Mouse (Mus musculus) limb, embryonic 12.5 days (tissue): ENCODE results near the gene Mfsd11. TPM values are rescaled to one million over a fixed set of nuclear protein-coding genes. Genes with fewer than 3 reads are reported as not detected.

ENCODE experiments used
- ATAC-seq: fragments of 200-750 bp; cut with Nextera tagmentation; 2 replicates; pipeline ENCODE4 v1.8.0; 2017; ENCODE audit warnings: low read depth, moderate TSS enrichment; ENCODE audit not compliant: insufficient number of reproducible peaks, insufficient read depth, low FRiP score, low TSS enrichment
- H3K27ac ChIP-seq: fragments of 300-500 bp; sonication (generic); 2 replicates; pipeline ENCODE4 v1.5.1; 2016; ENCODE audit warnings: mild to moderate bottlenecking, moderate library complexity
- H3K27me3 ChIP-seq: fragments of 300-500 bp; sonication (generic); 2 replicates; pipeline ENCODE4 v1.6.1; 2016; ENCODE audit warnings: mild to moderate bottlenecking, moderate library complexity
- H3K36me3 ChIP-seq: fragments of 300-500 bp; sonication (generic); 2 replicates; pipeline ENCODE4 v1.6.1; 2016; ENCODE audit warnings: mild to moderate bottlenecking, moderate library complexity
- H3K4me1 ChIP-seq: fragments of 300-500 bp; sonication (generic); replicated peaks from 2 replicates; pipeline ENCODE4 v1.6.1; 2016
- H3K4me2 ChIP-seq: fragments of 300-500 bp; sonication (generic); 2 replicates; pipeline ENCODE4 v1.6.1; 2016; ENCODE audit warnings: mild to moderate bottlenecking, moderate library complexity
- H3K4me3 ChIP-seq: fragments of 300-500 bp; sonication (generic); replicated peaks from 2 replicates; pipeline ENCODE4 v1.5.1; 2016; ENCODE audit warnings: mild to moderate bottlenecking
- H3K9ac ChIP-seq: fragments of 300-500 bp; sonication (generic); replicated peaks from 2 replicates; pipeline ENCODE4 v1.6.1; 2016; ENCODE audit warnings: mild to moderate bottlenecking, moderate library complexity
- H3K9me3 ChIP-seq: fragments of 300-500 bp; sonication (generic); 2 replicates; pipeline ENCODE4 v1.6.1; 2016; ENCODE audit warnings: mild to moderate bottlenecking, moderate library complexity
- WGBS: fragments of 180-500 bp; shearing (Covaris S2); methylation state at CpG from one replicate; pipeline ENCODE4 v1.1.7; 2016; 5-methylcytosine and 5-hydroxymethylcytosine counted together
- polyA plus RNA-seq: library from polyadenylated mRNA; unstranded; fragments of >200 nt; fragmentation: Nextera tagmentation; extraction: Ambion mirVana; gene quantifications from 2 replicates; pipeline ENCODE4 v1.2.1, GENCODE M21; 2016

Mfsd11 gene
- polyA plus RNA-seq, 1 experiment from 2014 or later, result 43.4 TPM

GRCm38 (mm10) chr11:116869641-116870040 lies 17.4 kb downstream of the Mfsd11 start:
- WGBS, result 86% methylated on average over 4 of the region's 4 CpGs

GRCm38 (mm10) chr11:116871538-116871937 lies 19.3 kb downstream of the Mfsd11 start:
- H3K4me1 ChIP-seq, result no peaks in the 10 kb centered on the region
- H3K4me3 ChIP-seq, result no peak overlapping the region
- H3K36me3 ChIP-seq, result peaks cover 74% of the 10 kb centered on the region
- 0 out of 2 replicates have a peak, but pooled peaks cover 3% of the 10 kb centered on the region for H3K9me3 ChIP-seq
- H3K27me3 ChIP-seq, result no peaks in the 10 kb centered on the region
- no peak overlapping the region for H3K4me2 ChIP-seq
- H3K9ac ChIP-seq, result no peak overlapping the region
- H3K27ac ChIP-seq, result no peak overlapping the region
- 70% methylated on average over 9 of the region's 9 CpGs for WGBS
- no peak for ATAC-seq

More at GRCm38 (mm10) chr11:116869641-116870040, 17.4 kb downstream of the Mfsd11 start:
- Histone ChIP-seq H3K4me3 (no peak overlapping the region), H3K4me1 (no peaks in the 10 kb centered on the region), H3K9me3 (no peaks in the 10 kb centered on the region), H3K27me3 (no peaks in the 10 kb centered on the region), H3K4me2 (no peak overlapping the region), H3K9ac (no peak overlapping the region), H3K27ac (no peak overlapping the region), H3K36me3 (peaks cover 83% of the 10 kb centered on the region)
- ATAC-seq, result no peak

- Histone ChIP-seq H3K4me2 (no peak overlapping the region), H3K4me3 (no peak overlapping the region), H3K9ac (no peak overlapping the region), H3K36me3 (peaks cover 54% of the 10 kb centered on the region), H3K9me3 (0 out of 2 replicates have a peak, but pooled peaks cover 3% of the 10 kb centered on the region), H3K27me3 (no peaks in the 10 kb centered on the region), H3K4me1 (no peaks in the 10 kb centered on the region), H3K27ac (peak overlapping the region; percentile 53; the same call in 1 of the 2 replicates)
- 71% methylated on average over 20 of the region's 20 CpGs for WGBS
- ATAC-seq, result no peak
Measured at GRCm38 (mm10) chr11:116873987-116874386, 21.7 kb downstream of the Mfsd11 start.

- peaks cover 22% of the 10 kb centered on the region for H3K36me3 ChIP-seq
- H3K27me3 ChIP-seq, result no peaks in the 10 kb centered on the region
- no peak for ATAC-seq
- no peak overlapping the region for H3K4me3 ChIP-seq
- H3K9me3 ChIP-seq, result 0 out of 2 replicates have a peak, but pooled peaks cover 3% of the 10 kb centered on the region
- H3K4me1 ChIP-seq, result no peaks in the 10 kb centered on the region
- no peak overlapping the region for H3K4me2 ChIP-seq
- 81% methylated on average over 8 of the region's 8 CpGs for WGBS
- no peak overlapping the region for H3K9ac ChIP-seq
- no peak overlapping the region for H3K27ac ChIP-seq
Measured at GRCm38 (mm10) chr11:116878454-116878853, 26.2 kb downstream of the Mfsd11 start.

DNA sequence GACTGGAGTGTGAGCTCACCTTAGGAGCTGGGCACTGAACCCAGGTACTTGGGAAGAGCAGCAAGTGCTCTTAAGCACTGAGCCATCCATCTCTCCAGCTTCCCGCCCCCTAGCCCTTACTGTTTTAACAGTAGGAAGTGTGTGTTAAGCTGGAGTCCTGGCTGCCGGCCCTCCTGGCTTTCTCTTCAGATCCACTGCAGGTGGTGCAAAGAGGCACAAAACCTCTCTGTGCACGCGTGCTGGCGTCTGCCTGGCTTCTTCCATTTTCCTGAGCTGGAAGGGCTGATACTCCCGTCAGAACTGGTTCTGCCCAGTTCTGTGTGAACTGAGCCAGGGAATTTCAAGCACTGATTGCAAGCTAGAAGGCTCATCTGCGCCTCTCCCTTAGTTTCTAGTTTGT lies 28.6 kb downstream of the Mfsd11 start:
- H3K9me3 ChIP-seq, result 0 out of 2 replicates have a peak, but pooled peaks cover 2% of the 10 kb centered on the region
- H3K9ac ChIP-seq, result no peak overlapping the region
- WGBS, result 70% methylated on average over 7 of the region's 7 CpGs
- H3K27me3 ChIP-seq, result peaks cover 3% of the 10 kb centered on the region; the same call in 1 of the 2 replicates
- no peaks in the 10 kb centered on the region; the same call in 1 of the 2 replicates for H3K4me1 ChIP-seq
- H3K36me3 ChIP-seq, result peaks cover 1% of the 10 kb centered on the region; the same call in 1 of the 2 replicates
- no peak overlapping the region for H3K4me2 ChIP-seq
- H3K27ac ChIP-seq, result no peak overlapping the region
- no peak overlapping the region for H3K4me3 ChIP-seq
- ATAC-seq, result no peak

- H3K4me3 ChIP-seq, result no peak overlapping the region
- H3K27me3 ChIP-seq, result peaks cover 3% of the 10 kb centered on the region; the same call in 1 of the 2 replicates
- no peak overlapping the region for H3K4me2 ChIP-seq
- no peak for ATAC-seq
- no peak overlapping the region for H3K9ac ChIP-seq
- no peaks in the 10 kb centered on the region for H3K36me3 ChIP-seq
- 65% methylated on average over 5 of the region's 5 CpGs for WGBS
- no peaks in the 10 kb centered on the region for H3K9me3 ChIP-seq
- H3K27ac ChIP-seq, result no peak overlapping the region
- no peaks in the 10 kb centered on the region; the same call in 1 of the 2 replicates for H3K4me1 ChIP-seq
Measured at GRCm38 (mm10) chr11:116881440-116881839, 29.2 kb downstream of the Mfsd11 start.

GRCm38 (mm10) chr11:116882446-116882845 lies 30.2 kb downstream of the Mfsd11 start:
- peaks cover 13% of the 10 kb centered on the region for H3K27me3 ChIP-seq
- H3K4me2 ChIP-seq, result no peak overlapping the region
- WGBS, result 79% methylated on average over 10 of the region's 10 CpGs
- ATAC-seq, result no peak
- H3K9ac ChIP-seq, result no peak overlapping the region
- no peak overlapping the region for H3K27ac ChIP-seq
- H3K9me3 ChIP-seq, result no peaks in the 10 kb centered on the region
- H3K4me1 ChIP-seq, result no peaks in the 10 kb centered on the region; the same call in 1 of the 2 replicates
- no peaks in the 10 kb centered on the region for H3K36me3 ChIP-seq
- H3K4me3 ChIP-seq, result no peak overlapping the region

GRCm38 (mm10) chr11:116884061-116884460 lies 31.8 kb downstream of the Mfsd11 start:
- no peak overlapping the region for H3K4me3 ChIP-seq
- peaks cover 19% of the 10 kb centered on the region for H3K27me3 ChIP-seq
- H3K9me3 ChIP-seq, result no peaks in the 10 kb centered on the region
- no peak for ATAC-seq
- no peaks in the 10 kb centered on the region; the same call in 1 of the 2 replicates for H3K4me1 ChIP-seq
- no peak overlapping the region for H3K9ac ChIP-seq
- 86% methylated on average over 6 of the region's 6 CpGs for WGBS
- H3K27ac ChIP-seq, result no peak overlapping the region
- no peaks in the 10 kb centered on the region for H3K36me3 ChIP-seq
- H3K4me2 ChIP-seq, result no peak overlapping the region

GRCm38 (mm10) chr11:116885275-116886151 lies 33.3 kb downstream of the Mfsd11 start:
- Histone ChIP-seq H3K4me3 (peak overlapping the region; percentile 27), H3K9ac (peak overlapping the region; percentile 40; the same call in 1 of the 2 replicates), H3K27me3 (peaks cover 19% of the 10 kb centered on the region), H3K36me3 (no peaks in the 10 kb centered on the region), H3K4me2 (peak overlapping the region; percentile 51), H3K9me3 (no peaks in the 10 kb centered on the region), H3K4me1 (peaks cover 10% of the 10 kb centered on the region), H3K27ac (no peak overlapping the region)
- ATAC-seq, result peak; percentile 54; the same call in 1 of the 2 replicates
- WGBS, result 2% methylated on average over 27 of the region's 28 CpGs

GRCm38 (mm10) chr11:116887136-116887535 lies 34.9 kb downstream of the Mfsd11 start:
- Histone ChIP-seq H3K9me3 (no peaks in the 10 kb centered on the region), H3K27me3 (peaks cover 19% of the 10 kb centered on the region), H3K4me2 (no peak overlapping the region), H3K9ac (no peak overlapping the region), H3K4me3 (no peak overlapping the region), H3K4me1 (peaks cover 10% of the 10 kb centered on the region), H3K27ac (no peak overlapping the region), H3K36me3 (no peaks in the 10 kb centered on the region)
- 53% methylated on average over 5 of the region's 5 CpGs for WGBS
- ATAC-seq, result no peak
